ENCODE assay signal across 8 mouse cellular contexts in the genomic region with DNA sequence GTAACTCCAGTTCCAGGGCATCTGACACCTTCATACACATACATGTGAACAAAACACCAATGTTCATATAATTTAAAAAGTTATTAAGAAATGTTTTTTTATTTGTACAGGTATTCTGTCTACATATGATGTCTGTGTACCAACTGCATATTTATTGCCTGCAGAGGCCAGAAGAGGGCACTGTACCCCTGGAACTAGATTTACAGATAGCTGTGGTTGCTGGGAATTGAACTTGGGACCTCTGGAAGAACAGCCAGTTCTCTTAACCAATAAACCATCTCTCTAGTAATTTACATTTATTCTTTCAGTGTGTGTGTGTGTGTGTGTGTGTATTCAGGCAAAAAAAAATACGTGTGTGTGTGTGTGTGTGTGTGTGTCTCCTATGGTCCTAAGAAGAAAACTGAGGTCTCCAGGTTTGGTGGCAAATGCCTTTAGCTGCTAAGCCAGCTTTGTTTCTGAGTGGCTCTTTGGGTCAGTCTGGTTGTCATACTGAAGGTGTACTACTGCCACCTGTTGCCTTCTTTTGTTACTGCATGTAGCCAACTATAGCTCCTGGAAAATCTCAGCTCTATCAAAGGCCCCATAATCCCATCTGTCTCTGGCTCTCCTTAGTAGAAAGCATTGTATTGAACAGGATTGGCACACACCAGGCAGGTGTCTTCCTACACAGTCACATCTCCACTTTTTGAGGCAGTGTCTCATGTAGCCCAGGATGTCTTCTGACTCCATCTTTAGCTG. TPM values are rescaled to one million over a fixed set of nuclear protein-coding genes. Genes with fewer than 3 reads are reported as not detected.
DNase-seq lines count a peak whose midpoint lies in the region; ATAC-seq and TF ChIP-seq lines count a peak whose summit lies in the region.

No protein-coding gene starts in this region.

- peak; percentile 77 for ATAC-seq in erythroid progenitor cell, adult 5-6 weeks (replicated peaks; ENCODE audit: low FRiP score, poor library complexity, severe bottlenecking)
- no peak for ATAC-seq in hindbrain, embryonic 11.5 days (ENCODE audit: low FRiP score)
- ATAC-seq in lung, embryonic 14.5 days (ENCODE audit: insufficient read depth) = peak; percentile 45

- H3K27ac ChIP-seq in ES-E14 (ENCODE audit: insufficient read depth, low read depth, low read length, poor library complexity, severe bottlenecking) = no peak overlapping the region
- no peak overlapping the region for H3K27ac ChIP-seq in bone marrow, adult 2 months (ENCODE audit: control insufficient read depth, insufficient read depth, low read depth, low read length, poor library complexity)
- no peak overlapping the region for H3K27ac ChIP-seq in hindbrain, embryonic 11.5 days (ENCODE audit: low read depth, low read length)
- no peak overlapping the region for H3K27ac ChIP-seq in lung, embryonic 14.5 days (ENCODE audit: low read depth)

- H3K9ac ChIP-seq in ES-E14 (ENCODE audit: insufficient read depth, low read depth, low read length, poor library complexity, severe bottlenecking) = no peak overlapping the region
- no peak overlapping the region for H3K9ac ChIP-seq in hindbrain, embryonic 11.5 days (ENCODE audit: low read depth, low read length)
- H3K9ac ChIP-seq in lung, embryonic 14.5 days = no peak overlapping the region

- 0% methylated on average over 1 of the region's 1 CpGs for WGBS in bone marrow, adult 2 months
- WGBS in hindbrain, embryonic 11.5 days = 0% methylated on average over 1 of the region's 1 CpGs
- 0% methylated on average over 1 of the region's 1 CpGs for WGBS in lung, embryonic 14.5 days

- in situ Hi-C loops in ES-E14 (cut with MboI; ENCODE audit: low sequenced_read_pairs in 2 of 2, unreplicated experiment in 2 of 2) = no loop called here

- H3K4me3 ChIP-seq in ES-E14 (ENCODE audit: insufficient read depth in 1 of 2, low read depth in 1 of 2, low read length in 2 of 2, poor library complexity in 1 of 2, severe bottlenecking in 1 of 2) = no peak overlapping the region
- no peak overlapping the region for H3K4me3 ChIP-seq in bone marrow, adult 2 months (replicated peaks; ENCODE audit: control insufficient read depth, low read depth, low read length)
- H3K4me3 ChIP-seq in hindbrain, embryonic 11.5 days (ENCODE audit: low read depth, low read length) = no peak overlapping the region
- H3K4me3 ChIP-seq in lung, embryonic 14.5 days (ENCODE audit: low read depth, low read length) = no peak overlapping the region

- H3K4me2 ChIP-seq in hindbrain, embryonic 11.5 days (replicated peaks; ENCODE audit: low read depth, low read length) = no peak overlapping the region
- no peak overlapping the region for H3K4me2 ChIP-seq in lung, embryonic 14.5 days

- H3K27me3 ChIP-seq in hindbrain, embryonic 11.5 days (ENCODE audit: control insufficient read depth, insufficient read depth, low read length) = no peaks in the 10 kb centered on the region
- no peaks in the 10 kb centered on the region for H3K27me3 ChIP-seq in lung, embryonic 14.5 days (ENCODE audit: insufficient read depth, low read length)

- H3K9me3 ChIP-seq in ES-E14 (ENCODE audit: control insufficient read depth, insufficient read depth, low read depth, low read length) = no peaks in the 10 kb centered on the region
- no peaks in the 10 kb centered on the region for H3K9me3 ChIP-seq in hindbrain, embryonic 11.5 days (ENCODE audit: control insufficient read depth, low read length)
- no peaks in the 10 kb centered on the region for H3K9me3 ChIP-seq in lung, embryonic 14.5 days (ENCODE audit: low read depth, low read length)

- H3K36me3 ChIP-seq in ES-E14 (ENCODE audit: control insufficient read depth, insufficient read depth, low read length, poor library complexity, severe bottlenecking) = peaks cover 7% of the 10 kb centered on the region
- no peaks in the 10 kb centered on the region for H3K36me3 ChIP-seq in hindbrain, embryonic 11.5 days (ENCODE audit: control insufficient read depth, insufficient read depth, low read length)
- H3K36me3 ChIP-seq in lung, embryonic 14.5 days (ENCODE audit: insufficient read depth) = peaks cover 38% of the 10 kb centered on the region

- no peak for TF ChIP-seq POLR2A in bone marrow, adult 2 months (IDR thresholded peaks at IDR 0.05; ENCODE audit: borderline replicate concordance, control insufficient read depth, low read depth, low read length)

- DNase-seq in ES-E14 (ENCODE audit: low read depth, low spot score) = no peak
- peak; percentile 82 for DNase-seq in hindbrain, embryonic 11.5 days (ENCODE audit: low spot score)
- DNase-seq in layer of hippocampus, adult 9-10 months (ENCODE audit: low spot score) = peak; percentile 63
- DNase-seq in lung, embryonic 14.5 days = peak; percentile 93
- DNase-seq in retina, adult 2 months (ENCODE audit: low read depth, low spot score) = peak; percentile 86
- DNase-seq in yolk sac, embryonic 10.5 days (ENCODE audit: low spot score) = peak; percentile 54

- H3K4me1 ChIP-seq in ES-E14 (ENCODE audit: control insufficient read depth in 2 of 2, insufficient read depth in 2 of 2, low read length in 2 of 2, poor library complexity in 1 of 2) = peaks cover 0 to 15% of the 10 kb centered on the region in 2 experiments; a peak in 2 of 4 replicates
- H3K4me1 ChIP-seq in bone marrow, adult 2 months (ENCODE audit: control insufficient read depth, insufficient read depth, low read length) = no peaks in the 10 kb centered on the region
- no peaks in the 10 kb centered on the region for H3K4me1 ChIP-seq in hindbrain, embryonic 11.5 days (replicated peaks; ENCODE audit: control insufficient read depth, insufficient read depth, low read length)
- H3K4me1 ChIP-seq in lung, embryonic 14.5 days (ENCODE audit: insufficient read depth) = no peaks in the 10 kb centered on the region

- TF ChIP-seq CTCF in bone marrow, adult 2 months (IDR thresholded peaks at IDR 0.05; ENCODE audit: control insufficient read depth, insufficient read depth, low read length) = peak; percentile 22; the same call in 1 of the 2 replicates
- TF ChIP-seq CTCF in lung, embryonic 14.5 days (IDR thresholded peaks at IDR 0.05; ENCODE audit: low read depth) = peak; percentile 83

TF ChIP-seq in ES-E14, 5 proteins besides CTCF, POLR2A, EP300 and RAD21:
- TF ChIP-seq ZC3H11A (IDR thresholded peaks at IDR 0.05; ENCODE audit: borderline replicate concordance, low read depth, low read length) (peak; percentile 72; the same call in 1 of the 2 replicates), HCFC1 (IDR thresholded peaks at IDR 0.05; ENCODE audit: borderline replicate concordance, insufficient read depth, low read length) (no peak)

RNA-seq across cellular contexts. Expression of gene Ilf3, which starts 10.5 kb away (rescaled TPM):
- total RNA-seq in ES-E14 (2012; rRNA removed) = 159 and 200 TPM in 2 replicates
- 24.2 and 40.1 TPM in 2 replicates for polyA plus RNA-seq in bone marrow, adult 2 months (2011; ENCODE audit: insufficient read depth, insufficient read length, low replicate concordance, missing spikeins)
- 31.4 and 34.8 TPM in 2 replicates for total RNA-seq in erythroid progenitor cell, adult 5-6 weeks (2015; ENCODE audit: low replicate concordance)
- total RNA-seq in erythroid progenitor cell, adult 5-6 weeks (2017; ENCODE audit: low replicate concordance) = 29.6 and 32.8 TPM in 2 replicates
- 232 and 254 TPM in 2 replicates for polyA plus RNA-seq in hindbrain, embryonic 11.5 days (2014; fragmentation: Nextera tagmentation; extraction: Ambion mirVana)
- polyA plus RNA-seq in lung, embryonic 14.5 days (2014; fragmentation: Nextera tagmentation; extraction: Ambion mirVana) = 217 and 223 TPM in 2 replicates

RNA-seq across cellular contexts. Expression of gene Slc44a2, which starts 36.7 kb away (rescaled TPM):
- total RNA-seq in ES-E14 (2012; rRNA removed) = 46.0 and 73.1 TPM in 2 replicates
- 57.3 and 106 TPM in 2 replicates for polyA plus RNA-seq in bone marrow, adult 2 months (2011; ENCODE audit: insufficient read depth, insufficient read length, low replicate concordance, missing spikeins)
- total RNA-seq in erythroid progenitor cell, adult 5-6 weeks (2015; ENCODE audit: low replicate concordance) = 15.9 and 35.7 TPM in 2 replicates
- total RNA-seq in erythroid progenitor cell, adult 5-6 weeks (2017; ENCODE audit: low replicate concordance) = 14.4 and 22.3 TPM in 2 replicates
- 60.4 and 66.4 TPM in 2 replicates for polyA plus RNA-seq in hindbrain, embryonic 11.5 days (2014; fragmentation: Nextera tagmentation; extraction: Ambion mirVana)
- polyA plus RNA-seq in lung, embryonic 14.5 days (2014; fragmentation: Nextera tagmentation; extraction: Ambion mirVana) = 122 TPM in 2 replicates

RNA-seq across cellular contexts. Expression of gene Ap1m2, which starts 45.0 kb away (rescaled TPM):
- total RNA-seq in ES-E14 (2012; rRNA removed) = 9.8 and 17.1 TPM in 2 replicates
- polyA plus RNA-seq in bone marrow, adult 2 months (2011; ENCODE audit: insufficient read depth, insufficient read length, low replicate concordance, missing spikeins) = 1.8 TPM in 1 of 2 replicates, not detected in the other
- 0.36 and 0.84 TPM in 2 replicates for total RNA-seq in erythroid progenitor cell, adult 5-6 weeks (2015; ENCODE audit: low replicate concordance)
- total RNA-seq in erythroid progenitor cell, adult 5-6 weeks (2017; ENCODE audit: low replicate concordance) = not detected in 2 replicates
- polyA plus RNA-seq in hindbrain, embryonic 11.5 days (2014; fragmentation: Nextera tagmentation; extraction: Ambion mirVana) = 3.4 and 5.0 TPM in 2 replicates
- 45.7 and 45.8 TPM in 2 replicates for polyA plus RNA-seq in lung, embryonic 14.5 days (2014; fragmentation: Nextera tagmentation; extraction: Ambion mirVana)

RNA-seq across cellular contexts. Expression of gene Qtrt1, which starts 54.5 kb away (rescaled TPM):
- total RNA-seq in ES-E14 (2012; rRNA removed) = 62.7 and 100 TPM in 2 replicates
- polyA plus RNA-seq in bone marrow, adult 2 months (2011; ENCODE audit: insufficient read depth, insufficient read length, low replicate concordance, missing spikeins) = 24.8 and 56.3 TPM in 2 replicates
- total RNA-seq in erythroid progenitor cell, adult 5-6 weeks (2015; ENCODE audit: low replicate concordance) = 4.7 TPM in 1 of 2 replicates, not detected in the other
- 0.98 and 4.0 TPM in 2 replicates for total RNA-seq in erythroid progenitor cell, adult 5-6 weeks (2017; ENCODE audit: low replicate concordance)
- 47.5 and 48.9 TPM in 2 replicates for polyA plus RNA-seq in hindbrain, embryonic 11.5 days (2014; fragmentation: Nextera tagmentation; extraction: Ambion mirVana)
- 49.0 and 55.1 TPM in 2 replicates for polyA plus RNA-seq in lung, embryonic 14.5 days (2014; fragmentation: Nextera tagmentation; extraction: Ambion mirVana)
